ENCODE assay signal across 33 mouse cellular contexts in genomic region chr3:116951489-116951888, GRCm38 (mm10). TPM values are rescaled to one million over a fixed set of nuclear protein-coding genes. Genes with fewer than 3 reads are reported as not detected.
A peak's percentile ranks its signal among the peaks of the same experiment; 100 is the strongest.
DNase-seq lines count a peak whose midpoint lies in the region; ATAC-seq and TF ChIP-seq lines count a peak whose summit lies in the region.
"Had no signal": no experiment of that assay in that cellular context is flagged by ENCODE, and none has a peak within 500 bp of the region (broad histone marks: within the 10 kb centered on the region; RNA-seq: fewer than 3 reads in every experiment).

No protein-coding gene starts in this region.

- WGBS in heart, embryonic 13.5 days = 53% methylated on average over 3 of the region's 3 CpGs
- WGBS in liver, embryonic 16.5 days (ENCODE audit: insufficient replicate concordance) = 62% methylated on average over 3 of the region's 3 CpGs
- WGBS in liver, embryonic 12.5 days (ENCODE audit: insufficient replicate concordance) = 64% methylated on average over 3 of the region's 3 CpGs

- no peak overlapping the region for H3K4me2 ChIP-seq in heart, embryonic 13.5 days
- H3K4me2 ChIP-seq in liver, embryonic 16.5 days (ENCODE audit: low read depth, low read length) = no peak overlapping the region
- no peak overlapping the region for H3K4me2 ChIP-seq in liver, embryonic 12.5 days
- H3K4me2 ChIP-seq: heart, embryonic 15.5 days; limb, embryonic 15.5 days; lung, embryonic 15.5 days; midbrain, embryonic 12.5 days had no signal

- H3K9ac ChIP-seq in heart, embryonic 13.5 days = no peak overlapping the region
- H3K9ac ChIP-seq in liver, embryonic 16.5 days (ENCODE audit: low read depth, low read length) = no peak overlapping the region
- no peak overlapping the region for H3K9ac ChIP-seq in liver, embryonic 12.5 days
- H3K9ac ChIP-seq: forebrain, postnatal 0 days; heart, embryonic 15.5 days; limb, embryonic 15.5 days; lung, embryonic 15.5 days; midbrain, embryonic 12.5 days had no signal

- H3K9me3 ChIP-seq in heart, embryonic 13.5 days = no peaks in the 10 kb centered on the region
- no peaks in the 10 kb centered on the region for H3K9me3 ChIP-seq in liver, embryonic 16.5 days (replicated peaks; ENCODE audit: control insufficient read depth, low read length)
- no peaks in the 10 kb centered on the region for H3K9me3 ChIP-seq in liver, embryonic 12.5 days (replicated peaks)
- H3K9me3 ChIP-seq: heart, embryonic 15.5 days; limb, embryonic 15.5 days; lung, embryonic 15.5 days; midbrain, embryonic 12.5 days had no signal

- no peak for ATAC-seq in heart, embryonic 13.5 days (ENCODE audit: extremely low read depth, insufficient number of reproducible peaks, low FRiP score, low TSS enrichment)
- ATAC-seq in liver, embryonic 16.5 days (ENCODE audit: low read depth) = no peak
- ATAC-seq in liver, embryonic 12.5 days = no peak
- ATAC-seq: forebrain, postnatal 0 days; hindbrain, postnatal 0 days had no signal

- no peak overlapping the region for H3K4me3 ChIP-seq in heart, embryonic 13.5 days
- H3K4me3 ChIP-seq in liver, embryonic 16.5 days (ENCODE audit: low read depth, low read length) = no peak overlapping the region
- no peak overlapping the region for H3K4me3 ChIP-seq in liver, embryonic 12.5 days
- H3K4me3 ChIP-seq in cortical plate, adult 2 months (ENCODE audit: insufficient read depth, low read length) = no peak overlapping the region
- H3K4me3 ChIP-seq: heart, embryonic 15.5 days; left cerebral cortex, adult 2 months; limb, embryonic 15.5 days; lung, embryonic 15.5 days; midbrain, embryonic 12.5 days had no signal

- no peak for TF ChIP-seq CTCF in cortical plate, adult 2 months (IDR thresholded peaks at IDR 0.05; ENCODE audit: extremely low read depth, insufficient read depth, low read length)

- no peak for DNase-seq in heart, postnatal 36 days
- DNase-seq in 3T3-L1 (ENCODE audit: low read depth, low spot score) = peak; percentile 21
- no peak for DNase-seq in spleen, adult 18-20 months
- DNase-seq: adrenal gland, postnatal 36 days; cerebellum, adult 11 months; cerebellum, adult 9-11 months; forebrain, postnatal 0 days; kidney, adult 18-20 months; kidney, postnatal 4 days; left cerebral cortex, postnatal 4 days had no signal

- H3K36me3 ChIP-seq in heart, embryonic 13.5 days = peaks cover 12% of the 10 kb centered on the region
- H3K36me3 ChIP-seq in liver, embryonic 16.5 days (ENCODE audit: control insufficient read depth, insufficient read depth) = no peaks in the 10 kb centered on the region
- no peaks in the 10 kb centered on the region for H3K36me3 ChIP-seq in liver, embryonic 12.5 days
- H3K36me3 ChIP-seq: heart, embryonic 15.5 days; limb, embryonic 15.5 days; lung, embryonic 15.5 days; midbrain, embryonic 12.5 days had no signal

- intact Hi-C loops in heart, postnatal 36 days (cut with DNase I) = no loop called here

- TF ChIP-seq POLR2A in cortical plate, adult 2 months (IDR thresholded peaks at IDR 0.05; ENCODE audit: extremely low read depth, insufficient read depth, low read length) = no peak

- no peaks in the 10 kb centered on the region for H3K27me3 ChIP-seq in heart, embryonic 13.5 days (replicated peaks)
- no peaks in the 10 kb centered on the region for H3K27me3 ChIP-seq in liver, embryonic 16.5 days (ENCODE audit: control insufficient read depth, insufficient read depth, low read depth, low read length)
- no peaks in the 10 kb centered on the region for H3K27me3 ChIP-seq in liver, embryonic 12.5 days (replicated peaks)
- H3K27me3 ChIP-seq: heart, embryonic 15.5 days; limb, embryonic 15.5 days; lung, embryonic 15.5 days; midbrain, embryonic 12.5 days had no signal

- peaks cover 14% of the 10 kb centered on the region for H3K4me1 ChIP-seq in heart, embryonic 13.5 days
- H3K4me1 ChIP-seq in liver, embryonic 16.5 days (ENCODE audit: control insufficient read depth, low read depth, low read length) = no peaks in the 10 kb centered on the region; the same call in 1 of the 2 replicates
- no peaks in the 10 kb centered on the region for H3K4me1 ChIP-seq in liver, embryonic 12.5 days
- H3K4me1 ChIP-seq in cortical plate, adult 2 months (ENCODE audit: control insufficient read depth, insufficient read depth, low read length) = no peaks in the 10 kb centered on the region; the same call in 1 of the 2 replicates
- H3K4me1 ChIP-seq: limb, embryonic 15.5 days; midbrain, embryonic 12.5 days had no signal

- 0 out of 2 replicates have a peak overlapping the region, but pooled peaks have one; percentile 8 for H3K27ac ChIP-seq in heart, embryonic 13.5 days (replicated peaks)
- H3K27ac ChIP-seq in liver, embryonic 16.5 days (ENCODE audit: low read length) = 0 out of 2 replicates have a peak overlapping the region, but pooled peaks have one; percentile 7
- H3K27ac ChIP-seq in liver, embryonic 12.5 days = no peak overlapping the region
- peak overlapping the region; percentile 56; the same call in 1 of the 2 replicates for H3K27ac ChIP-seq in cortical plate, adult 2 months (ENCODE audit: insufficient read depth, low read length)
- H3K27ac ChIP-seq: heart, embryonic 15.5 days; hindbrain, postnatal 0 days; limb, embryonic 15.5 days; lung, embryonic 15.5 days; midbrain, embryonic 12.5 days had no signal

RNA-seq across cellular contexts. Expression of gene 4930455H04Rik, which starts 16.6 kb away (rescaled TPM):
- polyA plus RNA-seq in heart, embryonic 13.5 days (2015; fragmentation: Nextera tagmentation; extraction: Ambion mirVana) = not detected in 2 replicates
- total RNA-seq in heart, postnatal 36 days (2021) = not detected
- polyA plus RNA-seq in liver, embryonic 16.5 days (2015; fragmentation: Nextera tagmentation; extraction: Ambion mirVana) = not detected in 2 replicates
- polyA plus RNA-seq in liver, embryonic 12.5 days (2016; fragmentation: Nextera tagmentation; extraction: Ambion mirVana) = not detected in 2 replicates
- polyA plus RNA-seq in cortical plate, adult 2 months (2012; rRNA removed) = not detected in 2 replicates
- total RNA-seq: common myeloid progenitor, adult 5-6 weeks; forebrain, postnatal 0 days; gastrocnemius, adult 18-20 months; hindbrain, postnatal 0 days; layer of hippocampus, postnatal 10 days; left cerebral cortex, adult 2 months; left cerebral cortex, postnatal 4 days; megakaryocyte, adult 5-6 weeks; monocyte, adult 5-6 weeks; neutrophil, adult 5-6 weeks had no signal
- polyA plus RNA-seq: embryonic facial prominence, embryonic 11.5 days; forebrain, embryonic 11.5 days; forebrain, postnatal 0 days; gonadal fat pad, adult 2 months; heart, embryonic 15.5 days; hindbrain, embryonic 11.5 days; hindbrain, postnatal 0 days; kidney, embryonic 16.5 days; limb, embryonic 15.5 days; lung, embryonic 15.5 days; midbrain, embryonic 12.5 days; small intestine, adult 2 months; thymus, postnatal 0 days had no signal

RNA-seq across cellular contexts. Expression of gene Palmd, which starts 17.3 kb away (rescaled TPM):
- 13.2 and 13.6 TPM in 2 replicates for polyA plus RNA-seq in heart, embryonic 13.5 days (2015; fragmentation: Nextera tagmentation; extraction: Ambion mirVana)
- 10 to 100 TPM; 47.0 to 64.1 TPM for total RNA-seq in heart, postnatal 36 days (2021)
- 4.5 TPM in 2 replicates for polyA plus RNA-seq in liver, embryonic 16.5 days (2015; fragmentation: Nextera tagmentation; extraction: Ambion mirVana)
- 3.0 and 4.0 TPM in 2 replicates for polyA plus RNA-seq in liver, embryonic 12.5 days (2016; fragmentation: Nextera tagmentation; extraction: Ambion mirVana)
- polyA plus RNA-seq in cortical plate, adult 2 months (2012; rRNA removed) = 9.4 and 10.5 TPM in 2 replicates
- total RNA-seq: common myeloid progenitor, adult 5-6 weeks; megakaryocyte, adult 5-6 weeks; monocyte, adult 5-6 weeks; neutrophil, adult 5-6 weeks had no signal
